ENCODE assay signal across 8 mouse cellular contexts in the genomic region with DNA sequence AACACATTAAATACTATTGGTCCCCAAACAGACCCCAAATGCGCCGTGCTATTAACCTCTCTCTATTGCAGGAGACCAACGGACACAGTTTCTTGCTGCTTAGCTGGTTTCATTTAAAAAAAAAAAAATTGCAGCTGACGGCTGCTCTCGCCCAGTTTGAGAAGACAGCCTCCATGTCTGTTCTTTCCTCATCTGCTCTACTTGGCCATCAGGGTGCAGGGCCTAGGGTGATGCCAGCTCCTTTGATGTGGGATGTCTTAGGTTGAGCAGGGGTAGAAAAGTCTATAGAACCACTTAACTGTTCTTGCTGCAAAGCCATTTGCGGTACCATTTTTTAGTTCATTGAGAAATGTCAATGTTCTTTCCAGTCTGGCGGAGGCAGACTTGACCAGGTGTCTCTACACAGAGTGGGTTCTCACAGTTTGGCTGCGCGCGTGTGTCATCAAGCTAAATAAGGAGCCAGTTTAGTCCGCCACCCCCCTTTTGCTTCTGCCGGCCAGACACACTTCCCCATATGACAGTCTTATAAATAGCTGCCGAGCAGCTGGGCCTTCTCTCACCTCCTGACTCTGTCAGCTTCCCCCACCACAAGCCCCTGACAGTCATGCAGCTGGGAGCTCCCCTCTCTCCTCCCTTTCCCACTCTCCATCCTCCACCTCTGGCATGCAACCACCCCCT.
DNase-seq lines count a peak whose midpoint lies in the region; ATAC-seq and TF ChIP-seq lines count a peak whose summit lies in the region.
"Had no signal": no experiment of that assay in that cellular context is flagged by ENCODE, and none has a peak within 500 bp of the region (broad histone marks: within the 10 kb centered on the region; RNA-seq: fewer than 3 reads in every experiment).

No protein-coding gene starts in this region.

- in situ Hi-C loops in CH12.LX (cut with MboI; ENCODE audit: low pct_ligation_motif_present, low pct_unique_long_range_greater_than_20kb, low sequenced_read_pairs) = no loop called here

- H3K27me3 ChIP-seq in CH12.LX (replicated peaks) = no peaks in the 10 kb centered on the region
- no peaks in the 10 kb centered on the region for H3K27me3 ChIP-seq in kidney, postnatal 0 days (ENCODE audit: insufficient read depth, low read length)
- H3K27me3 ChIP-seq in liver, embryonic 16.5 days (ENCODE audit: control insufficient read depth, insufficient read depth, low read depth, low read length) = no peaks in the 10 kb centered on the region

- TF ChIP-seq POLR2A in CH12.LX (IDR thresholded peaks at IDR 0.05; ENCODE audit: low read depth, low read length) = no peak

- peak; percentile 96 for DNase-seq in A20 (ENCODE audit: low read depth, low spot score)
- peak; percentile 93 for DNase-seq in CH12.LX (ENCODE audit: extremely low read depth)
- peak; percentile 61 to 64 for DNase-seq in heart, adult 9 months (ENCODE audit: low spot score in 2 of 2)
- DNase-seq in kidney, postnatal 0 days (ENCODE audit: low spot score) = peak; percentile 82
- DNase-seq in spleen, postnatal 14 days (ENCODE audit: low spot score in 2 of 2) = peak; percentile 12 to 33
- no peak for DNase-seq in adrenal gland, postnatal 25 days

- TF ChIP-seq CTCF in CH12.LX (conservative IDR thresholded peaks at IDR 0.05 in 1 of 2, IDR thresholded peaks at IDR 0.05 in 1 of 2; ENCODE audit: low read depth in 2 of 2, low read length in 2 of 2) = 0 out of 4 replicates have a peak, but pooled peaks of 1 of the 2 experiments have one; percentile 8
- no peak for TF ChIP-seq CTCF in kidney, postnatal 0 days (IDR thresholded peaks at IDR 0.05; ENCODE audit: low read depth)

- no peaks in the 10 kb centered on the region for H3K36me3 ChIP-seq in CH12.LX (replicated peaks in 1 of 2; ENCODE audit: control insufficient read depth in 1 of 2, insufficient read depth in 1 of 2, low read length in 1 of 2)
- no peaks in the 10 kb centered on the region for H3K36me3 ChIP-seq in kidney, postnatal 0 days (ENCODE audit: insufficient read depth, low read length)
- no peaks in the 10 kb centered on the region for H3K36me3 ChIP-seq in liver, embryonic 16.5 days (ENCODE audit: control insufficient read depth, insufficient read depth)

- dilution Hi-C loops in CH12.LX (cut with MboI; ENCODE audit: extremely low pct_ligation_motif_present, extremely low pct_unique_long_range_greater_than_20kb, low sequenced_read_pairs) = no loop called here

- WGBS in kidney, postnatal 0 days = 55% methylated on average over 13 of the region's 13 CpGs
- WGBS in liver, embryonic 16.5 days (ENCODE audit: insufficient replicate concordance) = 36% methylated on average over 13 of the region's 13 CpGs

- H3K4me2 ChIP-seq in CH12.LX (ENCODE audit: insufficient read depth, low read depth, poor library complexity, severe bottlenecking) = peak overlapping the region; percentile 85
- no peak overlapping the region for H3K4me2 ChIP-seq in kidney, postnatal 0 days (ENCODE audit: low read length)
- no peak overlapping the region for H3K4me2 ChIP-seq in liver, embryonic 16.5 days (ENCODE audit: low read depth, low read length)

- ATAC-seq in kidney, postnatal 0 days (replicated peaks; ENCODE audit: low FRiP score, low read depth) = peak; percentile 71
- ATAC-seq in liver, embryonic 16.5 days (ENCODE audit: low read depth) = peak; percentile 35; the same call in 1 of the 2 replicates

- peak overlapping the region in 1 of 3 experiments; percentile 9 for H3K4me3 ChIP-seq in CH12.LX (replicated peaks in 1 of 3; ENCODE audit: low read depth in 2 of 3, low read length in 2 of 3, poor library complexity in 1 of 3)
- no peak overlapping the region for H3K4me3 ChIP-seq in kidney, postnatal 0 days (replicated peaks; ENCODE audit: low read depth, low read length)
- no peak overlapping the region for H3K4me3 ChIP-seq in liver, embryonic 16.5 days (ENCODE audit: low read depth, low read length)

- H3K9ac ChIP-seq in CH12.LX (ENCODE audit: insufficient read depth, low read depth) = peak overlapping the region; percentile 19; the same call in 1 of the 2 replicates
- H3K9ac ChIP-seq in kidney, postnatal 0 days (ENCODE audit: low read depth, low read length) = no peak overlapping the region
- no peak overlapping the region for H3K9ac ChIP-seq in liver, embryonic 16.5 days (ENCODE audit: low read depth, low read length)

- peaks cover 10 to 56% of the 10 kb centered on the region in 2 experiments for H3K4me1 ChIP-seq in CH12.LX (ENCODE audit: control insufficient read depth in 1 of 2, insufficient read depth in 2 of 2)
- H3K4me1 ChIP-seq in kidney, postnatal 0 days (replicated peaks; ENCODE audit: insufficient read depth, low read length) = peaks cover 6% of the 10 kb centered on the region
- no peaks in the 10 kb centered on the region for H3K4me1 ChIP-seq in liver, embryonic 16.5 days (ENCODE audit: control insufficient read depth, low read depth, low read length)

- peak; percentile 42 for TF ChIP-seq RAD21 in CH12.LX (IDR thresholded peaks at IDR 0.05; ENCODE audit: low read depth, low read length)

- H3K79me2 ChIP-seq in CH12.LX (replicated peaks; ENCODE audit: control insufficient read depth, extremely low read depth, insufficient read depth, poor library complexity, severe bottlenecking) = no peaks in the 10 kb centered on the region

- no peaks in the 10 kb centered on the region for H3K9me3 ChIP-seq in CH12.LX (replicated peaks; ENCODE audit: low read length)
- no peaks in the 10 kb centered on the region for H3K9me3 ChIP-seq in kidney, postnatal 0 days (replicated peaks; ENCODE audit: low read length)
- no peaks in the 10 kb centered on the region for H3K9me3 ChIP-seq in liver, embryonic 16.5 days (replicated peaks; ENCODE audit: control insufficient read depth, low read length)

- H3K27ac ChIP-seq in CH12.LX (ENCODE audit: insufficient read depth, low read depth) = no peak overlapping the region
- H3K27ac ChIP-seq in kidney, postnatal 0 days = no peak overlapping the region
- H3K27ac ChIP-seq in liver, embryonic 16.5 days (ENCODE audit: low read length) = no peak overlapping the region
- H3K27ac ChIP-seq: macrophage had no signal

- peak; percentile 87 for TF ChIP-seq EP300 in CH12.LX (IDR thresholded peaks at IDR 0.05; ENCODE audit: low read length)

TF ChIP-seq in CH12.LX, 34 proteins besides CTCF, POLR2A, EP300 and RAD21:
- TF ChIP-seq ZKSCAN1 (IDR thresholded peaks at IDR 0.05; ENCODE audit: borderline replicate concordance, low read depth, low read length) = no peak
- peak; percentile 72; the same call in 1 of the 2 replicates for TF ChIP-seq IRF4 (IDR thresholded peaks at IDR 0.05; ENCODE audit: low read depth, low read length)
- TF ChIP-seq SIN3A (IDR thresholded peaks at IDR 0.05; ENCODE audit: low read length) = peak; percentile 64; the same call in 1 of the 2 replicates
- TF ChIP-seq MAFK (IDR thresholded peaks at IDR 0.05; ENCODE audit: insufficient replicate concordance, low read length) = no peak
- TF ChIP-seq HCFC1 (IDR thresholded peaks at IDR 0.05; ENCODE audit: low read depth, low read length) = no peak
- 0 out of 2 replicates have a peak, but pooled peaks have one; percentile 11 for TF ChIP-seq JUND (conservative IDR thresholded peaks at IDR 0.05; ENCODE audit: low read depth, low read length)
- TF ChIP-seq BHLHE40 (IDR thresholded peaks at IDR 0.05; ENCODE audit: low read depth, low read length) = peak; percentile 69
- peak; percentile 71 for TF ChIP-seq ZNF384 (IDR thresholded peaks at IDR 0.05; ENCODE audit: low read depth, low read length)
- TF ChIP-seq MAX (IDR thresholded peaks at IDR 0.05; ENCODE audit: low read length) = no peak; the same call in 1 of the 2 replicates
- TF ChIP-seq USF1 (IDR thresholded peaks at IDR 0.05; ENCODE audit: low read depth, low read length) = no peak
- peak; percentile 76; the same call in 1 of the 2 replicates for TF ChIP-seq MXI1 (IDR thresholded peaks at IDR 0.05; ENCODE audit: low read depth, low read length)
- TF ChIP-seq UBTF (IDR thresholded peaks at IDR 0.05; ENCODE audit: low read depth, low read length) = no peak
- TF ChIP-seq TCF12 (IDR thresholded peaks at IDR 0.05; ENCODE audit: low read depth, low read length) = peak; percentile 97
- no peak for TF ChIP-seq ZMIZ1 (IDR thresholded peaks at IDR 0.05; ENCODE audit: low read depth, low read length)
- no peak for TF ChIP-seq KAT2A (IDR thresholded peaks at IDR 0.05; ENCODE audit: insufficient replicate concordance, low read length)
- no peak for TF ChIP-seq NELFE (IDR thresholded peaks at IDR 0.05; ENCODE audit: low read depth, low read length)
- TF ChIP-seq NRF1 (IDR thresholded peaks at IDR 0.05; ENCODE audit: low read depth, low read length) = no peak
- peak; percentile 97 for TF ChIP-seq ETS1 (conservative IDR thresholded peaks at IDR 0.05; ENCODE audit: low read depth, low read length)
- peak; percentile 99 for TF ChIP-seq MEF2A (IDR thresholded peaks at IDR 0.05; ENCODE audit: borderline replicate concordance, low read depth, low read length)
- TF ChIP-seq MAZ (IDR thresholded peaks at IDR 0.05; ENCODE audit: low read depth, low read length) = no peak
- peak; percentile 85 for TF ChIP-seq CHD2 (IDR thresholded peaks at IDR 0.05; ENCODE audit: low read length)
- no peak for TF ChIP-seq RCOR1 (conservative IDR thresholded peaks at IDR 0.05; ENCODE audit: low read depth, low read length)
- no peak for TF ChIP-seq ZC3H11A (IDR thresholded peaks at IDR 0.05; ENCODE audit: low read depth, low read length)
- TF ChIP-seq JUN (IDR thresholded peaks at IDR 0.05; ENCODE audit: insufficient read depth, low read depth, low read length) = peak; percentile 53
- no peak for TF ChIP-seq PAX5 (IDR thresholded peaks at IDR 0.05; ENCODE audit: low read length)
- TF ChIP-seq MYC (IDR thresholded peaks at IDR 0.05; ENCODE audit: low read depth, low read length) = 0 out of 2 replicates have a peak, but pooled peaks have one; percentile 53
- no peak for TF ChIP-seq USF2 (conservative IDR thresholded peaks at IDR 0.05; ENCODE audit: low read depth, low read length)
- TF ChIP-seq E2F4 (IDR thresholded peaks at IDR 0.05; ENCODE audit: insufficient replicate concordance, low read depth, low read length) = no peak
- TF ChIP-seq POLR2AphosphoS2 (IDR thresholded peaks at IDR 0.05; ENCODE audit: low read depth, low read length) = no peak
- no peak for TF ChIP-seq CHD1 (IDR thresholded peaks at IDR 0.05; ENCODE audit: low read depth, low read length)
- TF ChIP-seq SMC3 (IDR thresholded peaks at IDR 0.05; ENCODE audit: low read depth, low read length) = peak; percentile 16; the same call in 1 of the 2 replicates
- TF ChIP-seq ELF1 (IDR thresholded peaks at IDR 0.05; ENCODE audit: low read depth, low read length) = no peak
- no peak for TF ChIP-seq GABPA (IDR thresholded peaks at IDR 0.05; ENCODE audit: insufficient replicate concordance, low read depth, low read length)
- no peak for TF ChIP-seq TBP (conservative IDR thresholded peaks at IDR 0.05; ENCODE audit: low read depth, low read length)
